In the genomic region with DNA sequence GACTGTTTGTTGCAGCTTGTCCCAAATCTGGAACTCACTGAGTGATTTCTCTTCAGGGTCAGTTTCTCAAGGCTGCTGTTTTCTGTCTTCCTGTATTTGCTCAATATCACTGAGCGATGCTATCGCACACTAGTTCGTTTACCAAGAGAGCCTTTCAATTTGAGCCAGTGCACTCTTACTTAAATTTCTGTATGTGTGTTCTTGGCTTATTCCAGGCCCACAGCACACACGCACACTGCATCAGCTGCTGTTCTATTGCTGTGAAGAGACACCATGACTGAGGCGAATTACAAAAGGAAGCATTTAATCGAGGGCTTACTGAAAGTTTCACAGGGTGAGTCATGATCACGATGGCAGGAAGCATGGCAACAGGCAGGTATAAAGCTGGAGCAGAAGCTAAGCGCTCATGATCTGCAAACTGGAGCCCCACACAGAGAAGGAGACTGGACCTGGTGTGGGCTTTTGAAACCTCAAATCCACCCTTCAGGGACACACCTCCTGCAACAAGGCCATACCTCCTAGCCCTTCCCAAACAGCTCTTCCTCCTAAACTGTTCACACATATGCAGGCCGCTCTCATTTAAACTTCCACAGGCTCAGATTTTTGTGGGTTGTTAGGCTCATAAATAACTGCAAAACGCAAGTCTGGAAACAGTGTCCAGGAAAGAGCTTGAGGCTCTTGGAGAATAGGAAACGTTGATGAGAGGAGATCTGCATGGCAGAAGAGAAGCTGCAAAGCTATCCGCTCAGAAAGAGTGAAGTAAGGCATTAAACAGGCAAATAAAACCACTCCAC, we compare ENCODE assay signal across 27 mouse cellular contexts.
DNase-seq lines count a peak whose midpoint lies in the region; ATAC-seq and TF ChIP-seq lines count a peak whose summit lies in the region.
"Had no signal": no experiment of that assay in that cellular context is flagged by ENCODE, and none has a peak within 500 bp of the region (broad histone marks: within the 10 kb centered on the region; RNA-seq: fewer than 3 reads in every experiment).

No protein-coding gene starts in this region.

- no peaks in the 10 kb centered on the region for H3K27me3 ChIP-seq in midbrain, embryonic 11.5 days (ENCODE audit: control insufficient read depth, insufficient read depth, low read length)
- H3K27me3 ChIP-seq in midbrain, postnatal 0 days (ENCODE audit: insufficient read depth, low read length) = no peaks in the 10 kb centered on the region
- no peaks in the 10 kb centered on the region for H3K27me3 ChIP-seq in stomach, postnatal 0 days (ENCODE audit: control insufficient read depth, insufficient read depth, low read length)
- H3K27me3 ChIP-seq: CH12.LX; embryonic facial prominence, embryonic 13.5 days; forebrain, embryonic 12.5 days; heart, embryonic 15.5 days; hindbrain, embryonic 15.5 days; intestine, embryonic 15.5 days; liver, embryonic 15.5 days had no signal

- H3K4me1 ChIP-seq in midbrain, embryonic 11.5 days (ENCODE audit: control insufficient read depth, insufficient read depth, low read length) = no peaks in the 10 kb centered on the region
- H3K4me1 ChIP-seq in midbrain, postnatal 0 days (ENCODE audit: insufficient read depth, low read length) = no peaks in the 10 kb centered on the region
- no peaks in the 10 kb centered on the region for H3K4me1 ChIP-seq in stomach, postnatal 0 days (replicated peaks; ENCODE audit: control insufficient read depth, insufficient read depth)
- H3K4me1 ChIP-seq: embryonic facial prominence, embryonic 13.5 days; forebrain, embryonic 12.5 days; heart, embryonic 15.5 days; hindbrain, embryonic 15.5 days; intestine, embryonic 15.5 days; liver, embryonic 15.5 days had no signal

- no peak overlapping the region for H3K4me2 ChIP-seq in midbrain, embryonic 11.5 days
- H3K4me2 ChIP-seq in midbrain, postnatal 0 days (ENCODE audit: low read depth, low read length, poor library complexity, severe bottlenecking) = no peak overlapping the region
- no peak overlapping the region for H3K4me2 ChIP-seq in stomach, postnatal 0 days (replicated peaks; ENCODE audit: low read depth)
- H3K4me2 ChIP-seq: embryonic facial prominence, embryonic 13.5 days; forebrain, embryonic 12.5 days; heart, embryonic 15.5 days; hindbrain, embryonic 15.5 days; intestine, embryonic 15.5 days; liver, embryonic 15.5 days had no signal

- no peak for ATAC-seq in midbrain, embryonic 11.5 days (ENCODE audit: low FRiP score)
- no peak for ATAC-seq in midbrain, postnatal 0 days (ENCODE audit: low FRiP score)
- peak; percentile 22; the same call in 1 of the 2 replicates for ATAC-seq in stomach, postnatal 0 days (ENCODE audit: low FRiP score, low TSS enrichment)
- ATAC-seq: activated CD4-positive, CD25-positive, alpha-beta regulatory T cell, adult 4 months; intestine, embryonic 15.5 days; midbrain, embryonic 16.5 days had no signal

- 90% methylated on average over 12 of the region's 12 CpGs for whole genome bisulfite sequencing in midbrain, embryonic 11.5 days
- 79% methylated on average over 12 of the region's 12 CpGs for WGBS in midbrain, postnatal 0 days
- 53% methylated on average over 12 of the region's 12 CpGs for WGBS in stomach, postnatal 0 days

- H3K9ac ChIP-seq in midbrain, embryonic 11.5 days (ENCODE audit: low read length) = no peak overlapping the region
- H3K9ac ChIP-seq in midbrain, postnatal 0 days (replicated peaks; ENCODE audit: low read length, poor library complexity, severe bottlenecking) = no peak overlapping the region
- H3K9ac ChIP-seq in stomach, postnatal 0 days (ENCODE audit: low read length) = no peak overlapping the region
- H3K9ac ChIP-seq: embryonic facial prominence, embryonic 13.5 days; forebrain, embryonic 12.5 days; heart, embryonic 15.5 days; hindbrain, embryonic 15.5 days; intestine, embryonic 15.5 days; liver, embryonic 15.5 days had no signal

- DNase-seq in adrenal gland, postnatal 36 days = peak; percentile 17 to 20
- no peak for DNase-seq in adrenal gland, postnatal 25 days
- DNase-seq in midbrain, embryonic 11.5 days (ENCODE audit: low spot score, missing footprints) = peak; percentile 73
- no peak for DNase-seq in midbrain, postnatal 0 days (ENCODE audit: low spot score)
- DNase-seq in NIH3T3 (ENCODE audit: low read depth) = peak; percentile 20
- no peak for DNase-seq in stomach, postnatal 0 days (ENCODE audit: low spot score)
- no peak for DNase-seq in kidney, postnatal 14 days
- DNase-seq: cerebellum, adult 8-10 months; cerebellum, postnatal 36 days; embryo, embryonic 11 days; gastrocnemius, adult 2 months; heart, postnatal 4 days; kidney, adult 8-10 months; kidney, postnatal 10 days; liver; lung, postnatal 4 days had no signal

- no peak for TF ChIP-seq EP300 in stomach, postnatal 0 days (optimal IDR thresholded peaks at IDR 0.05)

- TF ChIP-seq CTCF in midbrain, postnatal 0 days (IDR thresholded peaks at IDR 0.05) = no peak
- TF ChIP-seq CTCF in stomach, postnatal 0 days (IDR thresholded peaks at IDR 0.05; ENCODE audit: low read depth) = no peak

- no peak overlapping the region for H3K4me3 ChIP-seq in midbrain, embryonic 11.5 days (ENCODE audit: low read depth, low read length)
- no peak overlapping the region for H3K4me3 ChIP-seq in midbrain, postnatal 0 days (ENCODE audit: low read depth, low read length)
- H3K4me3 ChIP-seq in stomach, postnatal 0 days (ENCODE audit: low read depth, low read length) = no peak overlapping the region
- H3K4me3 ChIP-seq: embryonic facial prominence, embryonic 13.5 days; erythroblast, embryonic 14.5 days; forebrain, embryonic 12.5 days; gastrocnemius, adult 2 months; heart, embryonic 15.5 days; hindbrain, embryonic 15.5 days; intestine, embryonic 15.5 days; liver, embryonic 15.5 days had no signal

- H3K9me3 ChIP-seq in midbrain, embryonic 11.5 days (ENCODE audit: control insufficient read depth, low read length) = no peaks in the 10 kb centered on the region
- no peaks in the 10 kb centered on the region for H3K9me3 ChIP-seq in midbrain, postnatal 0 days (ENCODE audit: low read length)
- no peaks in the 10 kb centered on the region for H3K9me3 ChIP-seq in stomach, postnatal 0 days (ENCODE audit: control insufficient read depth, low read length)
- H3K9me3 ChIP-seq: embryonic facial prominence, embryonic 13.5 days; forebrain, embryonic 12.5 days; G1E; heart, embryonic 15.5 days; hindbrain, embryonic 15.5 days; intestine, embryonic 15.5 days; liver, embryonic 15.5 days had no signal

- no peaks in the 10 kb centered on the region for H3K36me3 ChIP-seq in midbrain, embryonic 11.5 days (ENCODE audit: control insufficient read depth, insufficient read depth, low read length)
- H3K36me3 ChIP-seq in midbrain, postnatal 0 days (ENCODE audit: insufficient read depth, low read length) = no peaks in the 10 kb centered on the region
- peaks cover 20% of the 10 kb centered on the region; the same call in 1 of the 2 replicates for H3K36me3 ChIP-seq in stomach, postnatal 0 days (ENCODE audit: control insufficient read depth, insufficient read depth, low read length)
- H3K36me3 ChIP-seq: forebrain, embryonic 12.5 days; hindbrain, embryonic 15.5 days had no signal

- no peak overlapping the region for H3K27ac ChIP-seq in midbrain, embryonic 11.5 days (ENCODE audit: low read depth, low read length)
- H3K27ac ChIP-seq in midbrain, postnatal 0 days (ENCODE audit: low read depth, low read length) = no peak overlapping the region
- H3K27ac ChIP-seq in stomach, postnatal 0 days (replicated peaks) = no peak overlapping the region
- H3K27ac ChIP-seq: embryonic facial prominence, embryonic 13.5 days; forebrain, embryonic 12.5 days; gastrocnemius, adult 2 months; heart, embryonic 15.5 days; hindbrain, embryonic 15.5 days; intestine, embryonic 15.5 days; liver, embryonic 15.5 days had no signal

Comparison
In these comparisons a context has a peak if more than half of its experiments do, and no peak if none do; other contexts are left out.
1. DNase-seq: peak in adrenal gland, postnatal 36 days (2 of 2), midbrain, embryonic 11.5 days (single experiment) and NIH3T3 (single experiment); none in adrenal gland, postnatal 25 days (single experiment), midbrain, postnatal 0 days (single experiment), stomach, postnatal 0 days (single experiment) and kidney, postnatal 14 days (single experiment).